Mouse (Mus musculus): ENCODE results near the gene 5031439G07Rik. TPM values are rescaled to one million over a fixed set of nuclear protein-coding genes. Genes with fewer than 3 reads are reported as not detected.

Gene 5031439G07Rik
- total RNA-seq, 2 experiments from 2014 or later, result 30.6 to 34.7 TPM

GRCm38 (mm10) chr15:84957851-84958250, 30.5 kb downstream of the 5031439G07Rik start:
- no peak for DNase-seq

- DNase-seq, result no peak
Measured at GRCm38 (mm10) chr15:84953259-84953658, 35.1 kb downstream of the 5031439G07Rik start.

- no peak for DNase-seq
Measured at GRCm38 (mm10) chr15:84950053-84950452, 38.3 kb downstream of the 5031439G07Rik start.

GRCm38 (mm10) chr15:84948990-84949389, 39.4 kb downstream of the 5031439G07Rik start:
- no peak for DNase-seq

- no peak for DNase-seq
Measured at GRCm38 (mm10) chr15:84944319-84944718, 44.0 kb downstream of the 5031439G07Rik start.

- DNase-seq, result peak; percentile 42 to 51
Measured at GRCm38 (mm10) chr15:84942647-84943285, 45.6 kb downstream of the 5031439G07Rik start.

- peak; percentile 42 to 57 for DNase-seq
Measured at GRCm38 (mm10) chr15:84940102-84940501, 48.2 kb downstream of the 5031439G07Rik start.

- no peak for DNase-seq
Measured at GRCm38 (mm10) chr15:84934901-84935300, 53.5 kb downstream of the 5031439G07Rik start.

GRCm38 (mm10) chr15:84932351-84932750, 56.0 kb downstream of the 5031439G07Rik start:
- DNase-seq, result no peak

- DNase-seq, result no peak
Measured at GRCm38 (mm10) chr15:84925495-84926018, 62.8 kb downstream of the 5031439G07Rik start.

- peak in 1 of 2 experiments; percentile 67 for DNase-seq
Measured at GRCm38 (mm10) chr15:84924781-84925315, 63.5 kb downstream of the 5031439G07Rik start.

GRCm38 (mm10) chr15:84923508-84924181, 64.7 kb downstream of the 5031439G07Rik start:
- no peak for DNase-seq

GRCm38 (mm10) chr15:84922884-84923507, 65.4 kb downstream of the 5031439G07Rik start, which contains the start of gene Nup50:
TSS of gene Nup50 (plus strand) at chr15:84923411.
- peak; percentile 100 for DNase-seq

GRCm38 (mm10) chr15:84919938-84920337, 68.4 kb downstream of the 5031439G07Rik start, which contains the start of gene Gm29666:
TSS of gene Gm29666 (minus strand) at chr15:84920038.
- DNase-seq, result no peak

GRCm38 (mm10) chr15:84913201-84913600, 75.2 kb downstream of the 5031439G07Rik start:
- DNase-seq, result no peak

- DNase-seq, result no peak
Measured at GRCm38 (mm10) chr15:84903843-84904385, 84.4 kb downstream of the 5031439G07Rik start.

- DNase-seq, result no peak
Measured at GRCm38 (mm10) chr15:84898077-84898476, 90.3 kb downstream of the 5031439G07Rik start.

GRCm38 (mm10) chr15:84896664-84897063, 91.7 kb downstream of the 5031439G07Rik start:
- no peak for DNase-seq

GRCm38 (mm10) chr15:84896216-84896615, 92.1 kb downstream of the 5031439G07Rik start:
- peak; percentile 12 to 47 for DNase-seq
